Mouse (Mus musculus): Measurements from ENCODE around the gene Pet100. TPM values are rescaled to one million over a fixed set of nuclear protein-coding genes. Genes with fewer than 3 reads are reported as not detected.

The Pet100 gene
- 83.2 TPM for polyA plus RNA-seq (2014; fragmentation: Illumina TruSeq; extraction: RNeasy Lipid Tissue Mini Kit (QIAGEN cat#74804); ENCODE audit: insufficient read depth, low read depth, low replicate concordance)

GRCm38 (mm10) chr8:3621199-3621970 lies at the start of gene Pet100, which contains the start of gene Xab2:
Pet100 (plus strand) TSS chr8:3621548.
Xab2 (minus strand) TSS chr8:3621316.

GRCm38 (mm10) chr8:3586993-3587390 lies 34.4 kb upstream of the Pet100 start, which contains the start of gene Camsap3:
Camsap3 (plus strand) TSS chr8:3587293.

GRCm38 (mm10) chr8:3625445-3625844 lies 4.1 kb downstream of the Pet100 start, which contains the start of gene Pcp2:
Pcp2 (minus strand) TSS chr8:3625545.

GRCm38 (mm10) chr8:3630647-3631477 lies 9.5 kb downstream of the Pet100 start, which contains the start of gene Stxbp2:
Stxbp2 (plus strand) TSS chr8:3630955.

GRCm38 (mm10) chr8:3655526-3655925 lies 34.2 kb downstream of the Pet100 start, which contains the start of gene Retn:
Retn (plus strand) TSS chr8:3655770.

GRCm38 (mm10) chr8:3665507-3665906 lies 44.2 kb downstream of the Pet100 start, which contains the start of gene Mcemp1:
Mcemp1 (plus strand) TSS chr8:3665754.

GRCm38 (mm10) chr8:3671980-3672491 lies 50.7 kb downstream of the Pet100 start, which contains the start of gene Fcor:
Fcor (minus strand) TSS chr8:3672362.

Other genes starting within 250 kb of the Pet100 start
- 15.3 TPM for gene Arhgef18, start 228.5 kb upstream of the Pet100 start, polyA plus RNA-seq (2014; fragmentation: Illumina TruSeq; extraction: RNeasy Lipid Tissue Mini Kit (QIAGEN cat#74804); ENCODE audit: insufficient read depth, low read depth, low replicate concordance)
- 7.5 TPM for gene Pex11g, start 153.9 kb upstream of the Pet100 start, polyA plus RNA-seq (2014; fragmentation: Illumina TruSeq; extraction: RNeasy Lipid Tissue Mini Kit (QIAGEN cat#74804); ENCODE audit: insufficient read depth, low read depth, low replicate concordance)
- not detected for gene Tex45, start 150.7 kb upstream of the Pet100 start, polyA plus RNA-seq (2014; fragmentation: Illumina TruSeq; extraction: RNeasy Lipid Tissue Mini Kit (QIAGEN cat#74804); ENCODE audit: insufficient read depth, low read depth, low replicate concordance)
- gene Zfp358, start 128.4 kb upstream of the Pet100 start, polyA plus RNA-seq (2014; fragmentation: Illumina TruSeq; extraction: RNeasy Lipid Tissue Mini Kit (QIAGEN cat#74804); ENCODE audit: insufficient read depth, low read depth, low replicate concordance), result 16.9 TPM
- 27.1 TPM for gene Mcoln1, start 121.1 kb upstream of the Pet100 start, polyA plus RNA-seq (2014; fragmentation: Illumina TruSeq; extraction: RNeasy Lipid Tissue Mini Kit (QIAGEN cat#74804); ENCODE audit: insufficient read depth, low read depth, low replicate concordance)
- gene Pnpla6, start 106.2 kb upstream of the Pet100 start, polyA plus RNA-seq (2014; fragmentation: Illumina TruSeq; extraction: RNeasy Lipid Tissue Mini Kit (QIAGEN cat#74804); ENCODE audit: insufficient read depth, low read depth, low replicate concordance), result 19.3 TPM
- not detected for gene C330021F23Rik, start 53.6 kb upstream of the Pet100 start, polyA plus RNA-seq (2014; fragmentation: Illumina TruSeq; extraction: RNeasy Lipid Tissue Mini Kit (QIAGEN cat#74804); ENCODE audit: insufficient read depth, low read depth, low replicate concordance)
- 16.3 TPM for gene Camsap3, start 34.3 kb upstream of the Pet100 start, polyA plus RNA-seq (2014; fragmentation: Illumina TruSeq; extraction: RNeasy Lipid Tissue Mini Kit (QIAGEN cat#74804); ENCODE audit: insufficient read depth, low read depth, low replicate concordance)
- gene Xab2, start 232 bp upstream of the Pet100 start, polyA plus RNA-seq (2014; fragmentation: Illumina TruSeq; extraction: RNeasy Lipid Tissue Mini Kit (QIAGEN cat#74804); ENCODE audit: insufficient read depth, low read depth, low replicate concordance), result 21.9 TPM
- not detected for gene Pcp2, start 4.0 kb downstream of the Pet100 start, polyA plus RNA-seq (2014; fragmentation: Illumina TruSeq; extraction: RNeasy Lipid Tissue Mini Kit (QIAGEN cat#74804); ENCODE audit: insufficient read depth, low read depth, low replicate concordance)
- gene Stxbp2, start 9.4 kb downstream of the Pet100 start, polyA plus RNA-seq (2014; fragmentation: Illumina TruSeq; extraction: RNeasy Lipid Tissue Mini Kit (QIAGEN cat#74804); ENCODE audit: insufficient read depth, low read depth, low replicate concordance), result 57.5 TPM
- gene Retn, start 34.2 kb downstream of the Pet100 start, polyA plus RNA-seq (2014; fragmentation: Illumina TruSeq; extraction: RNeasy Lipid Tissue Mini Kit (QIAGEN cat#74804); ENCODE audit: insufficient read depth, low read depth, low replicate concordance), result 55.2 TPM
- gene Mcemp1, start 44.2 kb downstream of the Pet100 start, polyA plus RNA-seq (2014; fragmentation: Illumina TruSeq; extraction: RNeasy Lipid Tissue Mini Kit (QIAGEN cat#74804); ENCODE audit: insufficient read depth, low read depth, low replicate concordance), result 26.2 TPM
- 17.8 TPM for gene Fcor, start 50.8 kb downstream of the Pet100 start, polyA plus RNA-seq (2014; fragmentation: Illumina TruSeq; extraction: RNeasy Lipid Tissue Mini Kit (QIAGEN cat#74804); ENCODE audit: insufficient read depth, low read depth, low replicate concordance)
- 18.4 TPM for gene Trappc5, start 54.8 kb downstream of the Pet100 start, polyA plus RNA-seq (2014; fragmentation: Illumina TruSeq; extraction: RNeasy Lipid Tissue Mini Kit (QIAGEN cat#74804); ENCODE audit: insufficient read depth, low read depth, low replicate concordance)
- 9.2 TPM for gene Fcer2a, start 72.6 kb downstream of the Pet100 start, polyA plus RNA-seq (2014; fragmentation: Illumina TruSeq; extraction: RNeasy Lipid Tissue Mini Kit (QIAGEN cat#74804); ENCODE audit: insufficient read depth, low read depth, low replicate concordance)
- gene Clec4g, start 99.1 kb downstream of the Pet100 start, polyA plus RNA-seq (2014; fragmentation: Illumina TruSeq; extraction: RNeasy Lipid Tissue Mini Kit (QIAGEN cat#74804); ENCODE audit: insufficient read depth, low read depth, low replicate concordance), result 1.3 TPM
- 15.2 TPM for gene Cd209a, start 127.4 kb downstream of the Pet100 start, polyA plus RNA-seq (2014; fragmentation: Illumina TruSeq; extraction: RNeasy Lipid Tissue Mini Kit (QIAGEN cat#74804); ENCODE audit: insufficient read depth, low read depth, low replicate concordance)
- 0.12 TPM for gene Cd209e, start 232.8 kb downstream of the Pet100 start, polyA plus RNA-seq (2014; fragmentation: Illumina TruSeq; extraction: RNeasy Lipid Tissue Mini Kit (QIAGEN cat#74804); ENCODE audit: insufficient read depth, low read depth, low replicate concordance)

Measured in lung, adult 10 weeks (tissue).